Mouse (Mus musculus): Measurements from ENCODE around the gene Col13a1.

- TF ChIP-seq EP300 (IDR thresholded peaks at IDR 0.05; ENCODE audit: low read depth) (no peak), CTCF (IDR thresholded peaks at IDR 0.05; ENCODE audit: low read depth) (no peak)
Measured at GRCm38 (mm10) chr10:61978112-61978865, 619 bp downstream of the Col13a1 start.
